Mouse (Mus musculus): ENCODE measurements around the gene Trp63. TPM values are rescaled to one million over a fixed set of nuclear protein-coding genes. Genes with fewer than 3 reads are reported as not detected.

The Trp63 gene
- total RNA-seq, 1 experiment from 2014 or later = 0.11 TPM

DNA sequence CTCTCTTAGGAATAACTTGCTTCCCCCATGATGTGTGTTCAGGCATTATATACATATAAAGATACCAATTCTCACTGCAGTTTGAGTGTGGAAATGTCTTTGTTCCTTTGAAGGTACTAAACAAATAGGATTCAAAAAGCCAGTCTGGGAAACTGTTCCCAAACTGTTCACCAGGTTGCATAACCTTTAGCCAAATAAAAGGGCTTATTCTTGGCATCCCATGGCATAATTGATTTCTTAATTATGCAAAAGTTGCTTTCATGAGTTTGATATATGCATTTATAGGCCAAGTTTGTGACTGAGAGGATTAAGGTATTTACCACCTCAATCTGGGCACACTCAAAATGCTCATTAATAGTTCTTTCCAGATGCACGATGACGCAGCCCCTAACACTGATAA is 192.1 kb downstream of the Trp63 start:
- DNase-seq = no peak

- no peak for DNase-seq
These were observed 193.9 kb downstream of the Trp63 start for GRCm38 (mm10) chr16:25877416-25877965.

GRCm38 (mm10) chr16:25878116-25878515 is 194.6 kb downstream of the Trp63 start:
- no peak for DNase-seq

DNA sequence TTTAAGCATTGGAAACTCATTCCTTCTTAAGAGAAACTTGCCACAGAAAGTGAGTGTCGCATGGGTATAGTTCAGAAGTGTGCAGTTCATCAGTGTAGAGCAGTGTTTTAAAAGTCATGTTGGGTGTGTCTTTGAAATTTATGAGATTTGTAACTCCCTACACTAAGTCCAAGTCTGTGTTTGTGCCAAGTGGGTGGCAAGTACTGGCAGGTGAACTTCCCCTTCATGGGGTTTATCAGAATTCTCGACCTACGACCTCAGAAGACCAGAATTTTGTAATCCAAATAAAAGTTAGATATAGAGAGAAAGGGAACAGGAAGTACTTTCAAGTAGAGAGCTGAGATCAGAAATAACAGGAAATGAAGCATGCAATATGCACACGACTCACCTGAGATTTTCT is 215.5 kb downstream of the Trp63 start:
- DNase-seq = peak; percentile 11

DNA sequence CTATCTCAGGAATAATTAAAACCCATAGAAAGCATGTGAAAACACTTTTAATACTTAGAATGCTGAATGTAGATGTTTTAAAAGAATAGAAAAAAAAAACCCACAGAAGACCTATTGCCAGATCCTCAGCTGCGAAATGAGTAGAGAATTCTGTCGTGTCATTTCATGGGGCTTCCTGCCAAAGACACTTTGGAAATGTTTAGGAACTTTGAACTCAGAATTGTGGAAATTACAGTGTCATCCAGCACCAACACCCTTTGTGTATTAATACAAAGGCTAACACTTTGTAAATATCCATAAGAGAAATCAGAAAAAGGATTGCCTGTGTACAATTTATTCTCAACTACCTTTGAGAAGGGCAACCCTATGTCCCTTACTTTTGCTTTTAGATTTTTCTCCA is 216.1 kb downstream of the Trp63 start:
- no peak for DNase-seq

DNA sequence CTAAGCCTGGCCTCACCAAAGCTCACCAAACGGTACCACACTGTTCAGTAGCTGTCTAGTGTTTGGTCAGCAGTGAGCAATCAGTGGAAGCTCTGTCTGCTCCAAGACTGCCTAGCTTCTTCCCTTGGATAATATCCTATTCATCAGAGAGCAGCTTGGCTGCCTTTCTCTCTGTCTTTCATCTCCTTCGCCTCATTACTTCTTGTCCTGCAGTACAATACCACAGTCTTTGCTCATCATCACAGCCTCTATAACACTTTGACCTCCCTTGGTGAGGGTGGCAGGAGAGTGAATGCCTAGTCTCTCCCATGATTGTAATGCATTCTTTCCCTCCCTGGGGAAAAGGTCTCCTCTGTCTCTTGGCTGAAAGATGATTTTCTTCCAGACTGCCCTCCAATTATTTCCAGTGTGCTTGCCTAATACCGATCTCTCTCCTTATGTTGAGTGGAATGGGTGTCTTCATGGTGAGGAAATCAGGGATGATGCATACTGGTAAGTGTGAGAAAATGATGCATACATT is 216.9 kb downstream of the Trp63 start:
- DNase-seq = no peak

GRCm38 (mm10) chr16:25912185-25912584 is 228.6 kb downstream of the Trp63 start:
- DNase-seq = no peak

DNA sequence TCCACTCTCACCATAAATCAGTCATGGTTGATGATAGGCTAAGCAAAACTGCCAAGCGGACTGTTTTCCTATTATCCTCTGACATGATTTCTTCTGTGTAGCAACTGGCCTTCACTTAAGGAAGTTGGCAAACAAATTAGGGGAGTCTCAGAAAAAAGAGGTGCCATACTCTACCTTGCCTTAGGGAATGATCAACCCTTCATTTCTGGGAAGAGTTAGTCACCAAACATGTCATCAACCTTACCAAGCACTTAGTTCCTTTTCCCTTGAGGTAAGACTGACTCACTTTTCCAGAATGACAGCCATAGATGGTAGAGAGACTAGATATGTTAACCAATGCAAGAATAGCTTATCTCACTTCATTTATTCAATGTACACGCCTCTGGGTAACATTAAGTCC is 250.6 kb downstream of the Trp63 start:
- DNase-seq = no peak

Measured in adrenal gland, postnatal 14 days (tissue).